Mouse (Mus musculus): ENCODE results near the gene Csf2. TPM values are rescaled to one million over a fixed set of nuclear protein-coding genes. Genes with fewer than 3 reads are reported as not detected.

Gene Csf2
- 0.92 TPM for total RNA-seq (2023)

DNA sequence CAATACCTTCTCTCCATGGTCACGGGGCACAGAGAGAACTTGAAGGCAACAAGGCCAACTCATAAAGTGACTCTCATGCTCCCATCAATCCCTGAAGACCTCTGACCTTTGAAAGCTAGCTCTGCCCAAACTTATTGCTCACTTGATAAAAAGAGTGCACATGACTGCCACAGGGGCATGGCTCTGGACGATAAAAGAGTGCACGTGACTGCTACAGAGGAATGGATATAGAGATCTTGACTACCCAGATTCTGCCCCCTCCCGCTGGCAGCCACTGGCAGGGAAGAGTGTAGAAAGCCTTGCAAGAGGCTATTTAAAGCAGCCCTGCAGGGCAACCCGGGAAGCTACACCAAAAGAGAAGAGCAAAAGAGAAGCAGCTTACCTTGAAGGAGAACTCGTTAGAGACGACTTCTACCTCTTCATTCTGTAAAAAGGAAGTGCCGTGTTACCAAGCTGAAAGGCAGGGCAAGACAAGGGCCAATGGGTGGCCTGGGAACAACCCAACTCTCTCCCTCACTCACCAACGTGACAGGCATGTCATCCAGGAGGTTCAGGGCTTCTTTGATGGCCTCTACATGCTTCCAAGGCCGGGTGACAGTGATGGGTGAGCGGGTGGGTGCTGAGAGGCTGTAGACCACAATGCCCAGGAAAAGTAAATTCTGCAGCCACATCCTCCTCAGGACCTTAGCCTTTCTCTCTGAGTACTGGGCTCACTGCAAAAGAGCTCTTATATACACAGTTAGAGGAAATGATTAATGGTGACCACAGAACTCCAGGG, at the start of gene Csf2:
Gene Csf2, minus strand, starts transcription at position 728 of the 778 bp plus-strand sequence.

DNA sequence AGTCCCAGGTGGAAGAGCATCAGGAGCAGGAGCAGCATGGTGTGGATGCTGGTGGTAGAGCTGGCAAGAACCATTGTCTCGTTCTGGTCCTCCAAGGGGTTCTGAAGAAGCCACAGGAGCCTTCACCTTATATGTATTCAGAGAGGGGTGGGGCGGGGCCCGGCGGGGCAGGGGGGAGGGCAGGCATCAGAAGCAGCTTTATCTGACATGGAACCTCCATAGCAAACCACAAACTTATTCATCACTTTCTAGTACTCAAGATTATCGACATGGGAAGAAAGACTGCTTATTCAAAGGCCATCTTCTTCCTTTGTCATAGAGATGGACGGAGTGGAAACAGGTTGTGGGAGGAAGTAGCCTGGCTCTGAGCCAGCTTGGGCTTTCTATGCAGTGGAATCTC, 17.7 kb upstream of the Csf2 start, which contains the start of gene Il3:
Gene Il3, minus strand, starts transcription at position 101 of the 400 bp plus-strand sequence.

Other genes starting within 250 kb of the Csf2 start
- not detected for gene Slc22a4, start 221.6 kb downstream of the Csf2 start, total RNA-seq (2023)
- 5.0 TPM for gene Pdlim4, start 180.7 kb downstream of the Csf2 start, total RNA-seq (2023)
- 2.3 TPM for gene P4ha2, start 149.6 kb downstream of the Csf2 start, total RNA-seq (2023)
- not detected for gene Il3, start 17.6 kb upstream of the Csf2 start, total RNA-seq (2023)
- not detected for gene Acsl6, start 54.1 kb upstream of the Csf2 start, total RNA-seq (2023)
- not detected for gene Meikin, start 121.0 kb upstream of the Csf2 start, total RNA-seq (2023)
- 21.1 TPM for gene Fnip1, start 188.5 kb upstream of the Csf2 start, total RNA-seq (2023)